ENCODE assay signal across 13 mouse cellular contexts in genomic region chr9:71975141-71975540, GRCm38 (mm10).
DNase-seq lines count a peak whose midpoint lies in the region; ATAC-seq lines count a peak whose summit lies in the region.
"Had no signal": no experiment of that assay in that cellular context is flagged by ENCODE, and none has a peak within 500 bp of the region (broad histone marks: within the 10 kb centered on the region; RNA-seq: fewer than 3 reads in every experiment).

No protein-coding gene starts in this region.

- no peak overlapping the region for H3K4me2 ChIP-seq in heart, embryonic 15.5 days
- H3K4me2 ChIP-seq in embryonic facial prominence, embryonic 11.5 days (ENCODE audit: low read depth, low read length), result no peak overlapping the region
- peak overlapping the region; percentile 27; the same call in 1 of the 2 replicates for H3K4me2 ChIP-seq in hindbrain, embryonic 15.5 days
- H3K4me2 ChIP-seq: liver, embryonic 12.5 days had no signal

- no peaks in the 10 kb centered on the region for H3K9me3 ChIP-seq in heart, embryonic 15.5 days (replicated peaks)
- H3K9me3 ChIP-seq in embryonic facial prominence, embryonic 11.5 days (replicated peaks; ENCODE audit: control insufficient read depth, low read length), result no peaks in the 10 kb centered on the region
- H3K9me3 ChIP-seq in hindbrain, embryonic 15.5 days, result no peaks in the 10 kb centered on the region
- H3K9me3 ChIP-seq: liver, embryonic 12.5 days had no signal

- no peaks in the 10 kb centered on the region for H3K27me3 ChIP-seq in heart, embryonic 15.5 days
- H3K27me3 ChIP-seq in embryonic facial prominence, embryonic 11.5 days (ENCODE audit: control insufficient read depth, insufficient read depth, low read length), result no peaks in the 10 kb centered on the region
- no peaks in the 10 kb centered on the region for H3K27me3 ChIP-seq in hindbrain, embryonic 15.5 days
- H3K27me3 ChIP-seq: liver, embryonic 12.5 days had no signal

- H3K9ac ChIP-seq in heart, embryonic 15.5 days, result no peak overlapping the region
- H3K9ac ChIP-seq in embryonic facial prominence, embryonic 11.5 days (replicated peaks; ENCODE audit: low read length), result no peak overlapping the region
- no peak overlapping the region for H3K9ac ChIP-seq in hindbrain, embryonic 15.5 days
- H3K9ac ChIP-seq: liver, embryonic 12.5 days had no signal

- H3K4me1 ChIP-seq in heart, embryonic 15.5 days (replicated peaks), result peaks cover 16% of the 10 kb centered on the region
- H3K4me1 ChIP-seq in embryonic facial prominence, embryonic 11.5 days (ENCODE audit: control insufficient read depth, insufficient read depth, low read length), result no peaks in the 10 kb centered on the region
- peaks cover 41% of the 10 kb centered on the region for H3K4me1 ChIP-seq in hindbrain, embryonic 15.5 days (replicated peaks)

- no peaks in the 10 kb centered on the region for H3K36me3 ChIP-seq in heart, embryonic 15.5 days
- H3K36me3 ChIP-seq in embryonic facial prominence, embryonic 11.5 days (replicated peaks; ENCODE audit: control insufficient read depth, insufficient read depth, low read depth, low read length), result no peaks in the 10 kb centered on the region
- no peaks in the 10 kb centered on the region for H3K36me3 ChIP-seq in hindbrain, embryonic 15.5 days

- 73% methylated on average over 4 of the region's 4 CpGs for WGBS in heart, embryonic 15.5 days
- 60% methylated on average over 4 of the region's 4 CpGs for WGBS in embryonic facial prominence, embryonic 11.5 days
- WGBS in hindbrain, embryonic 15.5 days, result 31% methylated on average over 4 of the region's 4 CpGs

- intact Hi-C loops in heart, postnatal 25 days (cut with DNase I), result no loop called here

- H3K27ac ChIP-seq in heart, embryonic 15.5 days, result peak overlapping the region; percentile 51; the same call in 1 of the 2 replicates
- 0 out of 2 replicates have a peak overlapping the region, but pooled peaks have one; percentile 35 for H3K27ac ChIP-seq in embryonic facial prominence, embryonic 11.5 days (replicated peaks; ENCODE audit: low read depth, low read length)
- peak overlapping the region; percentile 78 for H3K27ac ChIP-seq in hindbrain, embryonic 15.5 days (replicated peaks)
- H3K27ac ChIP-seq: liver, embryonic 12.5 days had no signal

- H3K4me3 ChIP-seq in heart, embryonic 15.5 days, result no peak overlapping the region
- no peak overlapping the region for H3K4me3 ChIP-seq in embryonic facial prominence, embryonic 11.5 days (ENCODE audit: low read depth, low read length)
- no peak overlapping the region for H3K4me3 ChIP-seq in hindbrain, embryonic 15.5 days
- H3K4me3 ChIP-seq: liver, embryonic 12.5 days had no signal

- ATAC-seq in heart, embryonic 15.5 days (replicated peaks; ENCODE audit: insufficient number of reproducible peaks, insufficient read depth, low FRiP score, low read depth), result no peak
- no peak for ATAC-seq in embryonic facial prominence, embryonic 11.5 days (replicated peaks; ENCODE audit: insufficient number of reproducible peaks, low FRiP score, low TSS enrichment, low read depth)
- ATAC-seq in hindbrain, embryonic 15.5 days (ENCODE audit: low FRiP score, low read depth), result no peak; the same call in 1 of the 2 replicates
- ATAC-seq: liver, embryonic 12.5 days had no signal

- no peak for DNase-seq in heart, postnatal 25 days (ENCODE audit: low spot score)
- DNase-seq in Muller cell, postnatal 12 days (ENCODE audit: inconsistent ontology term), result peak; percentile 86
- DNase-seq in embryonic facial prominence, embryonic 11.5 days (ENCODE audit: low spot score), result no peak
- DNase-seq in urinary bladder, postnatal 4 days (ENCODE audit: low spot score in 2 of 2), result no peak
- DNase-seq in spleen, postnatal 4 days (ENCODE audit: low spot score in 2 of 2), result no peak
- no peak for DNase-seq in cerebellum, adult 11-12 months
- DNase-seq: gastrocnemius, postnatal 14 days; kidney, adult 8-10 months; lung, postnatal 10 days; thymus, postnatal 25 days had no signal
